Mouse (Mus musculus) ES-Bruce4 (cell line): ENCODE data around the gene Mdfi. TPM values are rescaled to one million over a fixed set of nuclear protein-coding genes. Genes with fewer than 3 reads are reported as not detected.
A peak's percentile ranks its signal among the peaks of the same experiment; 100 is the strongest.

Experiments
- H3K27ac ChIP-seq: 2 replicates; pipeline ENCODE4 v1.5.1; 2012; ENCODE audit warnings: low read length, inconsistent platforms; ENCODE audit not compliant: insufficient read depth
- H3K27me3 ChIP-seq: 2 replicates; pipeline ENCODE4 v1.6.1; 2012; ENCODE audit warnings: mild to moderate bottlenecking, low read length, inconsistent platforms; ENCODE audit not compliant: control insufficient read depth, poor library complexity, insufficient read depth, severe bottlenecking
- H3K36me3 ChIP-seq: 2 replicates; pipeline ENCODE4 v1.6.1; 2012; ENCODE audit warnings: inconsistent platforms, mild to moderate bottlenecking, low read length, moderate library complexity; ENCODE audit not compliant: control insufficient read depth, poor library complexity, insufficient read depth, severe bottlenecking
- H3K4me1 ChIP-seq: one replicate; pipeline ENCODE4 v1.8.1; 2011; ENCODE audit warnings: low read length; ENCODE audit not compliant: control insufficient read depth, insufficient read depth
- H3K4me3 ChIP-seq: 2 replicates; pipeline ENCODE4 v1.5.1; 2011; ENCODE audit warnings: low read depth, mild to moderate bottlenecking, low read length
- H3K9ac ChIP-seq: 2 replicates; pipeline ENCODE4 v1.6.1; 2012; ENCODE audit warnings: low read depth, mild to moderate bottlenecking, inconsistent platforms; ENCODE audit not compliant: poor library complexity, severe bottlenecking
- H3K9me3 ChIP-seq: replicated peaks from 2 replicates; pipeline ENCODE4 v1.6.1; 2012; ENCODE audit warnings: mild to moderate bottlenecking, low read length, inconsistent platforms; ENCODE audit not compliant: control insufficient read depth, poor library complexity, insufficient read depth, severe bottlenecking
- CTCF ChIP-seq: IDR thresholded peaks from one replicate; pipeline ENCODE4 v1.8.1; 2011; ENCODE audit warnings: low read depth, low read length
- EP300 ChIP-seq: IDR thresholded peaks from 2 replicates; pipeline ENCODE4 v1.6.1; 2011; ENCODE audit warnings: low read depth, low read length; ENCODE audit not compliant: insufficient read depth
- POLR2A ChIP-seq: IDR thresholded peaks from one replicate; pipeline ENCODE4 v1.8.1; 2011; ENCODE audit warnings: low read length; ENCODE audit not compliant: insufficient read depth
- polyA plus RNA-seq: library from polyadenylated mRNA; stranded (reverse); fragments of >200 nt; gene quantifications from 2 replicates; pipeline ENCODE4 v1.2.4, GENCODE M21; 2011; ENCODE audit warnings: low read depth; ENCODE audit not compliant: missing spikeins, insufficient read depth, insufficient read length

Gene Mdfi
- polyA plus RNA-seq, 1 experiment: 22.3 TPM

GRCm38 (mm10) chr17:47864496-47864895, 30.0 kb upstream of the Mdfi start:
- Histone ChIP-seq H3K27me3 (no peaks in the 10 kb centered on the region), H3K9me3 (no peaks in the 10 kb centered on the region), H3K27ac (no peak overlapping the region), H3K9ac (peak overlapping the region; percentile 36; the same call in 1 of the 2 replicates), H3K36me3 (peaks cover 4% of the 10 kb centered on the region; the same call in 1 of the 2 replicates), H3K4me1 (peaks cover 4% of the 10 kb centered on the region), H3K4me3 (0 out of 2 replicates have a peak overlapping the region, but pooled peaks have one; percentile 1)
- TF ChIP-seq EP300 (0 out of 2 replicates have a peak, but pooled peaks have one; percentile 13), CTCF (peak; percentile 92), POLR2A (no peak)

DNA sequence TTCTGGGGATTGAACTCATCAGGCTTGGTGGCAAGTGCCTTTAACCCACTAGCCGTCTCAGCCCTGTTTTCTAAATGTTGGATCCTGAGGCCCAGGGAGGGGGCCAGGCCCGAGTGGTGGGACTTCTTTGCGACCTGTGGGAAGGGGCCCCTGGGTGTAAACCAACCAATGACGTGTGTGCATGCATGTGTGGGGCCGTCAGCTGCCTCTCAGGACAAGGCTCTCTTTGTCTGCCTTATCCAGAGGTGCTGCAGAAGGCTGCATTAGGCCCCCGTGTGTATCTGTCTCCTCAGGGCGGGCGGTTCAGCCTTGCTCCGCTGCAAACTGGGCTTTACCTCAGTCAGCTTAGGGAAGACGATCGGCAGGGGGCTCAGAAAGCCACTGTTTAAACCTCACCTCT, 28.9 kb upstream of the Mdfi start:
- H3K9me3 ChIP-seq: no peaks in the 10 kb centered on the region
- no peak overlapping the region for H3K9ac ChIP-seq
- H3K36me3 ChIP-seq: peaks cover 4% of the 10 kb centered on the region; the same call in 1 of the 2 replicates
- H3K4me1 ChIP-seq: peaks cover 4% of the 10 kb centered on the region
- no peak overlapping the region for H3K27ac ChIP-seq
- H3K4me3 ChIP-seq: no peak overlapping the region
- TF ChIP-seq CTCF (no peak), POLR2A (no peak), EP300 (no peak)
- H3K27me3 ChIP-seq: no peaks in the 10 kb centered on the region

DNA sequence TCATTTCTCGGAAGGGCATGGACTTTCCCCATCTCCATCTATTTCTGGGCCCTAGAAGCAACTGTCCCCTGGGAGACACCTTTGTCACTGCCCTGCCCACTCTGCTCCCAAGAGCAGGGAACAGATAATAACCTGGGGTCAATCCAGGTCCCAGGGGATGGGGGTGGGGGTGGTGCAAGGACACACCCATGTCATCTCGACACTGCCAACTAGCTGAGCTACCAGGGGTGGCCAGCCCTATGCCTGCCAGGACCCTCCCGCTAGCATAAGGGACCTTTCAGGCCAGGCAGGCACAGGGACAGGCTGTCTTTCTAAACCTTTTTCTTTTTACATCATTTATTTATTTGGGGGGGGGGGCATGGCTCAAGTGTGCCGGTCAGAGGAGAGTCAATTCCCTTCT, 28.5 kb upstream of the Mdfi start:
- TF ChIP-seq CTCF (no peak), POLR2A (no peak), EP300 (no peak)
- no peak overlapping the region for H3K27ac ChIP-seq

GRCm38 (mm10) chr17:47855544-47855943, 21.1 kb upstream of the Mdfi start:
- Histone ChIP-seq H3K36me3 (no peaks in the 10 kb centered on the region), H3K9me3 (no peaks in the 10 kb centered on the region), H3K4me1 (peaks cover 8% of the 10 kb centered on the region), H3K4me3 (no peak overlapping the region), H3K27me3 (no peaks in the 10 kb centered on the region), H3K27ac (no peak overlapping the region), H3K9ac (no peak overlapping the region)
- no peak for TF ChIP-seq EP300
- TF ChIP-seq CTCF: peak; percentile 0
- TF ChIP-seq POLR2A: no peak

More for the DNA sequence above, 28.5 kb upstream of the Mdfi start:
- Histone ChIP-seq H3K36me3 (0 out of 2 replicates have a peak, but pooled peaks cover under 1% of the 10 kb centered on the region), H3K9ac (no peak overlapping the region), H3K9me3 (no peaks in the 10 kb centered on the region), H3K4me3 (no peak overlapping the region), H3K4me1 (peaks cover 4% of the 10 kb centered on the region), H3K27me3 (no peaks in the 10 kb centered on the region)

GRCm38 (mm10) chr17:47854908-47855307, 20.4 kb upstream of the Mdfi start:
- no peaks in the 10 kb centered on the region for H3K9me3 ChIP-seq
- no peaks in the 10 kb centered on the region for H3K27me3 ChIP-seq
- H3K9ac ChIP-seq: no peak overlapping the region
- peaks cover 8% of the 10 kb centered on the region for H3K4me1 ChIP-seq
- H3K27ac ChIP-seq: no peak overlapping the region
- no peak for TF ChIP-seq POLR2A
- no peak overlapping the region for H3K4me3 ChIP-seq
- no peaks in the 10 kb centered on the region for H3K36me3 ChIP-seq

GRCm38 (mm10) chr17:47853760-47854159, 19.3 kb upstream of the Mdfi start:
- H3K4me1 ChIP-seq: peaks cover 8% of the 10 kb centered on the region
- H3K9me3 ChIP-seq: no peaks in the 10 kb centered on the region
- H3K4me3 ChIP-seq: no peak overlapping the region
- H3K9ac ChIP-seq: no peak overlapping the region
- H3K36me3 ChIP-seq: no peaks in the 10 kb centered on the region
- no peak overlapping the region for H3K27ac ChIP-seq
- H3K27me3 ChIP-seq: no peaks in the 10 kb centered on the region
- no peak for TF ChIP-seq CTCF
- TF ChIP-seq POLR2A: no peak
- no peak for TF ChIP-seq EP300
